Mouse (Mus musculus) bone marrow macrophage, adult 2 months (primary cell): ENCODE data around the gene Ifitm2. TPM values are rescaled to one million over a fixed set of nuclear protein-coding genes. Genes with fewer than 3 reads are reported as not detected.

ENCODE experiments used
- H3K27ac ChIP-seq: 2 replicates; pipeline ENCODE4 v1.5.1; 2012; ENCODE audit warnings: low read depth, low read length; ENCODE audit not compliant: insufficient read depth
- H3K4me1 ChIP-seq: 2 replicates; pipeline ENCODE4 v1.6.1; 2012; ENCODE audit warnings: low read length; ENCODE audit not compliant: control insufficient read depth, insufficient read depth
- H3K4me3 ChIP-seq: 2 replicates; pipeline ENCODE4 v1.5.1; 2012; ENCODE audit warnings: mild to moderate bottlenecking, low read length, moderate library complexity; ENCODE audit not compliant: insufficient read depth
- CTCF ChIP-seq: IDR thresholded peaks from 2 replicates; pipeline ENCODE4 v1.5.1; 2012; ENCODE audit warnings: low read depth, mild to moderate bottlenecking, low read length, moderate library complexity
- POLR2A ChIP-seq: IDR thresholded peaks from 2 replicates; pipeline ENCODE4 v1.6.1; 2012; ENCODE audit warnings: mild to moderate bottlenecking, low read depth, low read length, borderline replicate concordance
- polyA plus RNA-seq: library from polyadenylated mRNA; stranded (reverse); fragments of >200 nt; gene quantifications from 2 replicates; pipeline ENCODE4 v1.2.4, GENCODE M21; 2012; ENCODE audit not compliant: missing spikeins, insufficient read depth, insufficient read length

Ifitm2 gene
- polyA plus RNA-seq = 1,477 and 1,645 TPM in 2 replicates

DNA sequence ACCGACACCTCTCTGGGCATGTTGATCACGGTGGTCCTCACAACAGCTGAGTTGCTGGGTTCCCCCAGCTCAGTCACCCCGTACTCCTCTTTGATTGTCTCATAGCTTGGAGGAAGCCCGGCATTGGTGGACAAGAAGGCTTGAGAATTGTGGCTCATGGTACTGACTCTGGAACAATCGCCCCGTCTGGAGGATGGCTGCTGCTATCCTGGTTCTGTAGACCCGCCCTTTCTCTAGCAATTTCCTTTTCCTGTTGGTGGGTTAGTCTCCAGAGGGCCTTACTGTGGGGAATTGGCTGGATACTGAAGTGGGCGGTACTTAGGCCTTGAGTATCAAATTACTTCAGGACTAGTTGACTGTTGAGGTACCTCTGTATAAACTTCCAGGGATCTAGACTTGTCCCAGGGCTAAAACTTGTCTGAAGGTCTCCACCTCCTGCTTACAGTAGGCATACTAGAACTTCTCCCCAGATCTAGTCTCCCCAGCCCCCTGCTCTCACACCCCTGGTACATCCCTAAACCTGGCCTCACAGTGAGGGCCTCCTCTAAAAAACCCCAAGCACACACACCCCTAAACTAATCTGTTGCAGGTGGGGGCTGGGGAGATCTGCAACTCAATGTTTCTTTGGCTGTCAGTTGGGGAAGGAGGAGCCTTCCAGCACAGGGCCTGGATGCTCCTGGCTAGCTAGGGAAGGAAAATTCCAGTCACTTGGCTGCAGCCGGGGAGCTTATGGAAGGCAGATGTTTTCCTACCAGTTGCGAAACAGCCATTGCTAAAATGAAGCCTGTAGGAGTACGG is at the start of gene Ifitm2, which contains the start of gene Gm45717:
TSS of gene Ifitm2 (minus strand) at position 230 of the 798 bp plus-strand sequence.
TSS of gene Gm45717 (minus strand) at position 180 of the 798 bp plus-strand sequence.
- Histone ChIP-seq H3K4me3 (peak within 1 kb of the TSS; percentile 78), H3K27ac (peak within 1 kb of the TSS; percentile 87), H3K4me1 (peaks cover 35% of the 10 kb centered on the region)
- no peak for TF ChIP-seq POLR2A
- TF ChIP-seq CTCF = no peak

GRCm38 (mm10) chr7:141003248-141004010 is 47.6 kb upstream of the Ifitm2 start:
- Histone ChIP-seq H3K27ac (no peak overlapping the region), H3K4me1 (peaks cover 16% of the 10 kb centered on the region), H3K4me3 (no peak overlapping the region)
- TF ChIP-seq POLR2A (no peak), CTCF (no peak)

GRCm38 (mm10) chr7:141000881-141001708 is 45.3 kb upstream of the Ifitm2 start:
- no peak overlapping the region for H3K4me3 ChIP-seq
- H3K4me1 ChIP-seq = peaks cover 25% of the 10 kb centered on the region
- H3K27ac ChIP-seq = no peak overlapping the region
- TF ChIP-seq CTCF (no peak), POLR2A (no peak)

DNA sequence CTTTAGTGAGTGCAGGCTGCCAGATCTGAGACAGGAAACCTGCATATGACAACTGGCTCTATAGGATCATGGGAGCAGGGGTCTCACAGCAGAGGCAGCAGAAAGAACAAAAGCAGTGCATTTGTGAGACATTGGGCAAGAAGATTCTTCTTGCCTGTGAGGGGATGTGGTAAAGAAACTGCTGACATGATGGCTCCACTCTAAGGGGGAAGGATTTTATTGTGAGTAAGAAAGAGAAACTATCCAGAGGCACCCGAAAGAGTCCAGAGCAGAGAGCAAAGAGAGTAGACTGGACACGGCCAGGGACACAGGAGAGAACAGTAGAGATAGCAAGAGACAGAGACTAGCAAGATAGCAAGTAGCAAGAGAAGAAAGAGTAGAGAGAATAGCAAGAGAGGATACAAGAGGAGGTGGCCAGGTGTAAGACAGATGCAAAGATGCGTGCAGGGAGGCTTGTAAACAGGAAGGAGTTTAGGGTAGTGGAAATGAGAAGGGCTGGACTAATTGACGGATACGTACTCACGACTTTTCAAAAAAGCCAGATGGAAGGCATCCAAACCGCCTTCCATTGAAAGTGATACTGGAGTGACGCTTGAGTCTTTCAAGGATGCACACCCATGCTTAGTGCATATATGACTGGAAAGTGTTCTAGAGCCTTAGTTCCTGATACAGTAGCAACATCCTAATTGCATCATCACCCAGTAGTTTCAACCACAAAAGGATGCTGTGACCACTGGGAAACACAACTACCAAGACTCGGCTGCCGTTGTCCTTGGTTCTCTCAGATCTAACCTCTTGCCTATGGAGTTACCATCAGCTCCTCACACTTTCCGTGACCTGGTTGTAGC is 43.3 kb upstream of the Ifitm2 start:
- peaks cover 25% of the 10 kb centered on the region for H3K4me1 ChIP-seq
- no peak for TF ChIP-seq CTCF
- no peak for TF ChIP-seq POLR2A
- peak overlapping the region; percentile 80 for H3K27ac ChIP-seq
- H3K4me3 ChIP-seq = peak overlapping the region; percentile 39

DNA sequence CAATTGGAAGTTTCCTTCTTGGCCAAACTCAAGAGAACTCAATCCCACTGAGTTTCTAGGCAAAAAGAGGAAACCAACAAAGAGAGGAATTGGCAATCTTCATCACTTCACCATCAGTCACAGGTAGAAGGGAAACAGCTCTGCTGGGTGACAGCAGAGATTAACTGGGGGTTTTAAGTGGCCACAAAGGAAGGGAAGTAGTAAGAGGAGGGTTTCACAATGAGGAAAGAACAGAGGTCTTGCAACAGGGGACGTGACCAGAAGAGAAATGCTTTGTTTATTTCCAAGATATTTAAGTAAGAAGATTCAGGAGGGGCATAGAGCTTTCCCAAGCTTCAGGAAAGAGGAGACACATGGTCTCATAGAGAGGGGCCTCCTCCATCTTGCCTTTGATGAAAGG is 42.0 kb upstream of the Ifitm2 start:
- peak overlapping the region; percentile 68 for H3K27ac ChIP-seq

DNA sequence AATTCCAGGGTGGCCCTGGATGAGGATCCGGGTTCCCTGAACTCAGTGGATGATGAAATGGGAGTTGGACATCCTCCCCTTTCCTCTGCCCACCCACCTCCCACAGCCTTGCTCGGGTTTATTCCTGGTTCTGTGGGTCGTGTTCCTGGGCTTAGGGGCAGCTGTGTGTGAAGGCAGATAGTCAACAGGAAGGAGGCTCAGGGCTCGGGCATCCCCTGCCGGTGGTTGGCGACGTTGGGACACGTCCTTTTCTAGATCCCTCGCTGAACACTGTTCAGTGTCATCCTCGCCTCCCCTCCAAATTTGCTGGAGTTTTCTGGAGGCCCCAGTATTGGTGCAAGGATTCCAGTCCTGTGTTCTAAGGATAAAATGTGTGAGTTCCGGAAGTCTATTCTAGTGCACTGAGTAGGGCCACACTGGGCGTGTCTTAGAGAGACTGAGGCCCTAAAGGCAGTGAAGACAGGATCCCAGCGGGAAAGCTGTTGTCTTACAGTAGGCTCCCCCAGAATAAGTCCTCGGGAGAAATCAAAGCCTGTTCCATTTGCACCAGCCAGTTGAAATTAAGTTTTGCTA is 35.4 kb upstream of the Ifitm2 start:
- peak overlapping the region; percentile 51 for H3K27ac ChIP-seq
- TF ChIP-seq POLR2A (no peak), CTCF (no peak)
- H3K4me1 ChIP-seq = peaks cover 20% of the 10 kb centered on the region
- H3K4me3 ChIP-seq = no peak overlapping the region

More for the DNA sequence above, 42.0 kb upstream of the Ifitm2 start:
- peaks cover 25% of the 10 kb centered on the region for H3K4me1 ChIP-seq
- TF ChIP-seq CTCF = no peak
- no peak for TF ChIP-seq POLR2A
- H3K4me3 ChIP-seq = no peak overlapping the region

- Histone ChIP-seq H3K27ac (peak overlapping the region; percentile 51), H3K4me1 (peaks cover 20% of the 10 kb centered on the region), H3K4me3 (no peak overlapping the region)
- TF ChIP-seq CTCF (no peak), POLR2A (no peak)
These were observed 34.8 kb upstream of the Ifitm2 start for GRCm38 (mm10) chr7:140990622-140991021.

GRCm38 (mm10) chr7:140990185-140990584 is 34.4 kb upstream of the Ifitm2 start:
- peaks cover 20% of the 10 kb centered on the region for H3K4me1 ChIP-seq
- TF ChIP-seq POLR2A = no peak
- no peak for TF ChIP-seq CTCF
- H3K27ac ChIP-seq = peak overlapping the region; percentile 22; the same call in 1 of the 2 replicates
- H3K4me3 ChIP-seq = no peak overlapping the region
